Mouse (Mus musculus): Measurements from ENCODE around the gene Fhit. TPM values are rescaled to one million over a fixed set of nuclear protein-coding genes. Genes with fewer than 3 reads are reported as not detected.

The Fhit gene
- 6.1 TPM for polyA plus RNA-seq (2017; shearing (Covaris generic))

DNA sequence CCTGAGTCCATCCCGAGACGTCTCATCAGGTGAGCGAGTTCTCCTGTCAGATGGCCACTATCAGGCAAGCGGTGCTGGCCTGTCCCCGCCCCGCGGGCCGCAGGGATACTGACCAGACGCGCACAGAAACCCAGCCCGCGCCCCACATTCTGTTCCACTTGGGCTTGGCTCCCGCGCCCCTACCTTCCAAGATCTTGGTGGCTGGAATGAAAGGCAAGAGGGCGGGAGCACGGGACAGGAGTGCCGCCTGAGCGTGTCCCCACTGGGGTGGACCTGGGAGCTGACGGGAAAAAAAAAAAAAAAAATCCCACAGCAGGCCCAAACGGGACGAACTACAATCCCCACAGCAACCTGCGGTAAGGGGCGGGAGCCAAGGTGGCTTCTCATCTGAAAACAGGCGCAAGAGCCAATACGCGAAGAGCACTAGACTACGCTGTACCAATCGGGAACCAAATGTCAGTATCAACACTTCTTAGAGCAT, at the start of gene Fhit:
Fhit (minus strand) TSS at position 285 of the 481 bp plus-strand sequence.

Other genes starting within 250 kb of the Fhit start
- gene Gm3839, start 194.7 kb upstream of the Fhit start, polyA plus RNA-seq (2017; shearing (Covaris generic)), result 1.3 TPM